ENCODE assay signal across 24 mouse cellular contexts in genomic region chr6:51256631-51257030, GRCm38 (mm10).
DNase-seq lines count a peak whose midpoint lies in the region; ATAC-seq and TF ChIP-seq lines count a peak whose summit lies in the region.
"Had no signal": no experiment of that assay in that cellular context is flagged by ENCODE, and none has a peak within 500 bp of the region (broad histone marks: within the 10 kb centered on the region; RNA-seq: fewer than 3 reads in every experiment).

No protein-coding gene starts in this region.

- ATAC-seq in forebrain, embryonic 14.5 days: no peak
- no peak for ATAC-seq in forebrain, embryonic 16.5 days
- no peak for ATAC-seq in lung, embryonic 14.5 days (ENCODE audit: insufficient read depth)
- no peak for ATAC-seq in midbrain, postnatal 0 days (ENCODE audit: low FRiP score)
- no peak for ATAC-seq in midbrain, embryonic 13.5 days
- ATAC-seq: CD4-positive, CD25-positive, alpha-beta regulatory T cell, adult 4 months; forebrain, embryonic 13.5 days; inflammation-experienced regulatory T-cells, adult 6 months had no signal

- TF ChIP-seq CTCF in lung, embryonic 14.5 days (IDR thresholded peaks at IDR 0.05; ENCODE audit: low read depth): no peak
- TF ChIP-seq CTCF in midbrain, postnatal 0 days (IDR thresholded peaks at IDR 0.05): no peak
- TF ChIP-seq CTCF in brain, embryonic 14.5 days (IDR thresholded peaks at IDR 0.05; ENCODE audit: borderline replicate concordance, extremely low read depth, insufficient read depth, insufficient read length): no peak

- no peak overlapping the region for H3K27ac ChIP-seq in forebrain, embryonic 14.5 days (ENCODE audit: low read depth, low read length)
- H3K27ac ChIP-seq in forebrain, embryonic 16.5 days (ENCODE audit: low read length): no peak overlapping the region
- no peak overlapping the region for H3K27ac ChIP-seq in lung, embryonic 14.5 days (ENCODE audit: low read depth)
- H3K27ac ChIP-seq in midbrain, postnatal 0 days (ENCODE audit: low read depth, low read length): no peak overlapping the region
- no peak overlapping the region for H3K27ac ChIP-seq in midbrain, embryonic 13.5 days
- H3K27ac ChIP-seq in heart, embryonic 10.5 days: no peak overlapping the region
- H3K27ac ChIP-seq: embryonic facial prominence, embryonic 12.5 days; forebrain, embryonic 13.5 days; heart, adult 2 months; hindbrain, embryonic 12.5 days; hindbrain, embryonic 15.5 days had no signal

- 0 out of 2 replicates have a peak, but pooled peaks cover 2% of the 10 kb centered on the region for H3K9me3 ChIP-seq in forebrain, embryonic 14.5 days (replicated peaks; ENCODE audit: control insufficient read depth, low read length)
- H3K9me3 ChIP-seq in forebrain, embryonic 16.5 days (ENCODE audit: control insufficient read depth, low read length): 0 out of 2 replicates have a peak, but pooled peaks cover 4% of the 10 kb centered on the region
- H3K9me3 ChIP-seq in lung, embryonic 14.5 days (ENCODE audit: low read depth, low read length): peaks cover 5% of the 10 kb centered on the region; the same call in 1 of the 2 replicates
- no peaks in the 10 kb centered on the region for H3K9me3 ChIP-seq in midbrain, postnatal 0 days (ENCODE audit: low read length)
- H3K9me3 ChIP-seq in midbrain, embryonic 13.5 days: no peaks in the 10 kb centered on the region
- H3K9me3 ChIP-seq in heart, embryonic 10.5 days: no peaks in the 10 kb centered on the region; the same call in 1 of the 2 replicates
- H3K9me3 ChIP-seq: embryonic facial prominence, embryonic 12.5 days; forebrain, embryonic 13.5 days; hindbrain, embryonic 15.5 days had no signal

- no peaks in the 10 kb centered on the region for H3K4me1 ChIP-seq in forebrain, embryonic 14.5 days (ENCODE audit: control insufficient read depth, insufficient read depth, low read length)
- H3K4me1 ChIP-seq in forebrain, embryonic 16.5 days (replicated peaks; ENCODE audit: control insufficient read depth, insufficient read depth, low read length): no peaks in the 10 kb centered on the region
- 0 out of 2 replicates have a peak, but pooled peaks cover 6% of the 10 kb centered on the region for H3K4me1 ChIP-seq in lung, embryonic 14.5 days (ENCODE audit: insufficient read depth)
- H3K4me1 ChIP-seq in midbrain, postnatal 0 days (ENCODE audit: insufficient read depth, low read length): no peaks in the 10 kb centered on the region
- H3K4me1 ChIP-seq in midbrain, embryonic 13.5 days (replicated peaks): no peaks in the 10 kb centered on the region
- peaks cover 13% of the 10 kb centered on the region for H3K4me1 ChIP-seq in heart, embryonic 10.5 days
- H3K4me1 ChIP-seq: embryonic facial prominence, embryonic 12.5 days; forebrain, embryonic 13.5 days; hindbrain, embryonic 12.5 days; hindbrain, embryonic 15.5 days had no signal

- H3K36me3 ChIP-seq in forebrain, embryonic 14.5 days (ENCODE audit: control insufficient read depth, insufficient read depth, low read length): no peaks in the 10 kb centered on the region
- no peaks in the 10 kb centered on the region for H3K36me3 ChIP-seq in forebrain, embryonic 16.5 days (ENCODE audit: control insufficient read depth, insufficient read depth)
- no peaks in the 10 kb centered on the region for H3K36me3 ChIP-seq in lung, embryonic 14.5 days (ENCODE audit: insufficient read depth)
- no peaks in the 10 kb centered on the region for H3K36me3 ChIP-seq in midbrain, postnatal 0 days (ENCODE audit: insufficient read depth, low read length)
- no peaks in the 10 kb centered on the region for H3K36me3 ChIP-seq in midbrain, embryonic 13.5 days
- H3K36me3 ChIP-seq in heart, embryonic 10.5 days: no peaks in the 10 kb centered on the region
- H3K36me3 ChIP-seq: embryonic facial prominence, embryonic 12.5 days; hindbrain, embryonic 12.5 days; hindbrain, embryonic 15.5 days had no signal

- no peak overlapping the region for H3K9ac ChIP-seq in forebrain, embryonic 14.5 days (ENCODE audit: low read length)
- H3K9ac ChIP-seq in forebrain, embryonic 16.5 days (replicated peaks; ENCODE audit: low read depth, low read length): no peak overlapping the region
- H3K9ac ChIP-seq in lung, embryonic 14.5 days: no peak overlapping the region
- H3K9ac ChIP-seq in midbrain, postnatal 0 days (replicated peaks; ENCODE audit: low read length, poor library complexity, severe bottlenecking): no peak overlapping the region
- no peak overlapping the region for H3K9ac ChIP-seq in midbrain, embryonic 13.5 days (replicated peaks)
- H3K9ac ChIP-seq: embryonic facial prominence, embryonic 12.5 days; forebrain, embryonic 13.5 days; hindbrain, embryonic 12.5 days; hindbrain, embryonic 15.5 days had no signal

- peak; percentile 38 for DNase-seq in forebrain, embryonic 14.5 days (ENCODE audit: low spot score)
- peak; percentile 68 for DNase-seq in lung, embryonic 14.5 days
- no peak for DNase-seq in lung, adult 18-20 months
- DNase-seq in midbrain, postnatal 0 days (ENCODE audit: low spot score): peak; percentile 28
- DNase-seq in brain, embryonic 14.5 days (ENCODE audit: low read depth): peak; percentile 50
- no peak for DNase-seq in heart, embryonic 10.5 days (ENCODE audit: low spot score)
- DNase-seq: adrenal gland, adult 8-10 months; adrenal gland, postnatal 25 days; cerebellum, adult 11-12 months; cerebellum, adult 8-10 months; cerebellum, postnatal 14 days; gastrocnemius, postnatal 10 days; gastrocnemius, postnatal 36 days; heart, adult 2 months had no signal

- WGBS in forebrain, embryonic 14.5 days: 71% methylated on average over 4 of the region's 4 CpGs
- WGBS in forebrain, embryonic 16.5 days: 60% methylated on average over 4 of the region's 4 CpGs
- WGBS in lung, embryonic 14.5 days: 44% methylated on average over 4 of the region's 4 CpGs
- 73% methylated on average over 4 of the region's 4 CpGs for WGBS in midbrain, postnatal 0 days
- WGBS in midbrain, embryonic 13.5 days: 82% methylated on average over 4 of the region's 4 CpGs
- WGBS in heart, embryonic 10.5 days: 74% methylated on average over 4 of the region's 4 CpGs

- H3K27me3 ChIP-seq in forebrain, embryonic 14.5 days (replicated peaks; ENCODE audit: control insufficient read depth, insufficient read depth, low read length): no peaks in the 10 kb centered on the region
- H3K27me3 ChIP-seq in forebrain, embryonic 16.5 days (replicated peaks; ENCODE audit: control insufficient read depth, insufficient read depth, low read length): no peaks in the 10 kb centered on the region
- no peaks in the 10 kb centered on the region for H3K27me3 ChIP-seq in lung, embryonic 14.5 days (ENCODE audit: insufficient read depth, low read length)
- H3K27me3 ChIP-seq in midbrain, postnatal 0 days (ENCODE audit: insufficient read depth, low read length): no peaks in the 10 kb centered on the region
- no peaks in the 10 kb centered on the region for H3K27me3 ChIP-seq in midbrain, embryonic 13.5 days
- no peaks in the 10 kb centered on the region for H3K27me3 ChIP-seq in heart, embryonic 10.5 days (ENCODE audit: insufficient read depth, poor library complexity, severe bottlenecking)
- H3K27me3 ChIP-seq: embryonic facial prominence, embryonic 12.5 days; forebrain, embryonic 13.5 days; hindbrain, embryonic 12.5 days; hindbrain, embryonic 15.5 days had no signal

- H3K4me2 ChIP-seq in forebrain, embryonic 14.5 days (ENCODE audit: low read length): no peak overlapping the region
- H3K4me2 ChIP-seq in forebrain, embryonic 16.5 days (ENCODE audit: low read length): no peak overlapping the region
- H3K4me2 ChIP-seq in lung, embryonic 14.5 days: no peak overlapping the region
- no peak overlapping the region for H3K4me2 ChIP-seq in midbrain, postnatal 0 days (ENCODE audit: low read depth, low read length, poor library complexity, severe bottlenecking)
- no peak overlapping the region for H3K4me2 ChIP-seq in midbrain, embryonic 13.5 days (replicated peaks)
- H3K4me2 ChIP-seq: embryonic facial prominence, embryonic 12.5 days; forebrain, embryonic 13.5 days; heart, embryonic 11.5 days; hindbrain, embryonic 12.5 days; hindbrain, embryonic 15.5 days had no signal

- no peak for TF ChIP-seq POLR2A in brain, embryonic 14.5 days (IDR thresholded peaks at IDR 0.05; ENCODE audit: borderline replicate concordance, extremely low read depth, insufficient read depth, insufficient read length, poor library complexity, severe bottlenecking)

- no peak overlapping the region for H3K4me3 ChIP-seq in forebrain, embryonic 14.5 days (ENCODE audit: low read depth, low read length)
- no peak overlapping the region for H3K4me3 ChIP-seq in forebrain, embryonic 16.5 days (replicated peaks; ENCODE audit: low read length)
- H3K4me3 ChIP-seq in lung, embryonic 14.5 days (ENCODE audit: low read depth, low read length): no peak overlapping the region
- H3K4me3 ChIP-seq in midbrain, postnatal 0 days (ENCODE audit: low read depth, low read length): no peak overlapping the region
- H3K4me3 ChIP-seq in midbrain, embryonic 13.5 days (replicated peaks): no peak overlapping the region
- no peak overlapping the region for H3K4me3 ChIP-seq in heart, embryonic 10.5 days
- H3K4me3 ChIP-seq: embryonic facial prominence, embryonic 12.5 days; erythroblast, embryonic 14.5 days; forebrain, embryonic 13.5 days; heart, adult 2 months; hindbrain, embryonic 12.5 days; hindbrain, embryonic 15.5 days had no signal

Comparison
In these comparisons a context has a peak if more than half of its experiments do, and no peak if none do; other contexts are left out.
1. DNase-seq: peak in forebrain, embryonic 14.5 days (single experiment), lung, embryonic 14.5 days (single experiment), midbrain, postnatal 0 days (single experiment) and brain, embryonic 14.5 days (single experiment); none in lung, adult 18-20 months (0 of 2) and heart, embryonic 10.5 days (single experiment).